Mouse (Mus musculus) forebrain, embryonic 11.5 days (tissue): Measurements from ENCODE around the gene Rln3. TPM values are rescaled to one million over a fixed set of nuclear protein-coding genes. Genes with fewer than 3 reads are reported as not detected.

Source experiments
- ATAC-seq: fragments of 200-750 bp; cut with Nextera tagmentation; replicated peaks from 2 replicates; pipeline ENCODE4 v1.8.0; 2017; ENCODE audit warnings: moderate TSS enrichment; ENCODE audit not compliant: low FRiP score
- DNase-seq: peaks from one replicate; pipeline ENCODE4 v3.0.0-alpha.2; 2017; ENCODE audit warnings: low spot score
- H3K27ac ChIP-seq: fragments of 300-500 bp; sonication (generic); 2 replicates; pipeline ENCODE4 v1.5.1; 2014; ENCODE audit warnings: low read depth, low read length
- H3K27me3 ChIP-seq: fragments of 300-500 bp; sonication (generic); 2 replicates; pipeline ENCODE4 v1.6.1; 2014; ENCODE audit warnings: mild to moderate bottlenecking, low read length, mixed read lengths; ENCODE audit not compliant: control insufficient read depth, insufficient read depth
- H3K36me3 ChIP-seq: fragments of 300-500 bp; sonication (generic); 2 replicates; pipeline ENCODE4 v1.6.1; 2014; ENCODE audit warnings: mild to moderate bottlenecking, low read length, moderate library complexity, mixed read lengths; ENCODE audit not compliant: control insufficient read depth, insufficient read depth
- H3K4me1 ChIP-seq: fragments of 300-500 bp; sonication (generic); replicated peaks from 2 replicates; pipeline ENCODE4 v1.6.1; 2014; ENCODE audit warnings: low read length, mixed read lengths; ENCODE audit not compliant: control insufficient read depth, insufficient read depth
- H3K4me2 ChIP-seq: fragments of 300-500 bp; sonication (generic); 2 replicates; pipeline ENCODE4 v1.6.1; 2014; ENCODE audit warnings: low read depth, mild to moderate bottlenecking, low read length, moderate library complexity, mixed read lengths; ENCODE audit not compliant: severe bottlenecking
- H3K4me3 ChIP-seq: fragments of 300-500 bp; sonication (generic); 2 replicates; pipeline ENCODE4 v1.5.1; 2014; ENCODE audit warnings: low read depth, low read length
- H3K9ac ChIP-seq: fragments of 300-500 bp; sonication (generic); 2 replicates; pipeline ENCODE4 v1.6.1; 2014; ENCODE audit warnings: low read length
- H3K9me3 ChIP-seq: fragments of 300-500 bp; sonication (generic); 2 replicates; pipeline ENCODE4 v1.6.1; 2016; ENCODE audit warnings: low read length, mixed read lengths; ENCODE audit not compliant: control insufficient read depth
- WGBS: fragments of 180-500 bp; shearing (Covaris S2); extraction: QIAGEN DNeasy Blood & Tissue Kit; methylation state at CpG from one replicate; pipeline ENCODE4 v1.1.7; 2014; 5-methylcytosine and 5-hydroxymethylcytosine counted together
- polyA plus RNA-seq: library from polyadenylated mRNA; unstranded; fragments of >200 nt; fragmentation: Nextera tagmentation; extraction: Ambion mirVana; gene quantifications from 2 replicates; pipeline ENCODE4 v1.2.1, GENCODE M21; 2014

The Rln3 gene
- polyA plus RNA-seq, 1 experiment from 2014 or later = not detected

- H3K27me3 ChIP-seq = no peaks in the 10 kb centered on the region
- H3K4me2 ChIP-seq = no peak overlapping the region
- no peaks in the 10 kb centered on the region for H3K9me3 ChIP-seq
- H3K27ac ChIP-seq = no peak overlapping the region
- no peak for ATAC-seq
- peaks cover 7% of the 10 kb centered on the region; the same call in 1 of the 2 replicates for H3K4me1 ChIP-seq
- no peak overlapping the region for H3K4me3 ChIP-seq
- H3K9ac ChIP-seq = no peak overlapping the region
- no peak for DNase-seq
- H3K36me3 ChIP-seq = no peaks in the 10 kb centered on the region
- WGBS = 83% methylated on average over 12 of the region's 12 CpGs
These were observed 23.7 kb upstream of the Rln3 start for GRCm38 (mm10) chr8:84068316-84069035.

GRCm38 (mm10) chr8:84067911-84068310, 23.1 kb upstream of the Rln3 start:
- Histone ChIP-seq H3K4me2 (peak overlapping the region; percentile 50), H3K27me3 (no peaks in the 10 kb centered on the region), H3K4me3 (no peak overlapping the region), H3K4me1 (peaks cover 2% of the 10 kb centered on the region; the same call in 1 of the 2 replicates), H3K9ac (no peak overlapping the region), H3K36me3 (no peaks in the 10 kb centered on the region), H3K27ac (no peak overlapping the region), H3K9me3 (no peaks in the 10 kb centered on the region)
- ATAC-seq (no peak), DNase-seq (no peak)
- 88% methylated on average over 7 of the region's 7 CpGs for WGBS

- H3K27ac ChIP-seq = peak overlapping the region; percentile 91
- H3K4me3 ChIP-seq = peak overlapping the region; percentile 96
- H3K27me3 ChIP-seq = no peaks in the 10 kb centered on the region
- WGBS = under 1% methylated on average over 43 of the region's 58 CpGs
- no peaks in the 10 kb centered on the region for H3K9me3 ChIP-seq
- peak overlapping the region; percentile 50 for H3K4me2 ChIP-seq
- ATAC-seq (peak; percentile 69), DNase-seq (peak; percentile 97)
- peak overlapping the region; percentile 89 for H3K9ac ChIP-seq
- H3K36me3 ChIP-seq = no peaks in the 10 kb centered on the region
- peaks cover 2% of the 10 kb centered on the region; the same call in 1 of the 2 replicates for H3K4me1 ChIP-seq
These were observed 22.3 kb upstream of the Rln3 start for GRCm38 (mm10) chr8:84067047-84067573.

GRCm38 (mm10) chr8:84066291-84066930, 21.6 kb upstream of the Rln3 start, which contains the start of gene Rfx1:
Gene Rfx1 (plus strand): TSS chr8:84066834.
- no peaks in the 10 kb centered on the region for H3K36me3 ChIP-seq
- H3K4me2 ChIP-seq = peak within 1 kb of the TSS; percentile 81
- peak within 1 kb of the TSS; percentile 96 for H3K4me3 ChIP-seq
- peak within 1 kb of the TSS; percentile 91 for H3K27ac ChIP-seq
- H3K4me1 ChIP-seq = peaks cover 2% of the 10 kb centered on the region; the same call in 1 of the 2 replicates
- peak within 1 kb of the TSS; percentile 89 for H3K9ac ChIP-seq
- WGBS = under 1% methylated on average over 51 of the region's 51 CpGs
- no peaks in the 10 kb centered on the region for H3K27me3 ChIP-seq
- ATAC-seq = peak; percentile 99
- peak; percentile 99 for DNase-seq
- H3K9me3 ChIP-seq = no peaks in the 10 kb centered on the region

GRCm38 (mm10) chr8:84065457-84066072, 20.8 kb upstream of the Rln3 start:
- Histone ChIP-seq H3K36me3 (no peaks in the 10 kb centered on the region), H3K9ac (peak overlapping the region; percentile 75), H3K9me3 (no peaks in the 10 kb centered on the region), H3K27me3 (no peaks in the 10 kb centered on the region), H3K4me1 (peaks cover 2% of the 10 kb centered on the region; the same call in 1 of the 2 replicates), H3K4me3 (peak overlapping the region; percentile 96), H3K27ac (peak overlapping the region; percentile 39; the same call in 1 of the 2 replicates), H3K4me2 (peak overlapping the region; percentile 81)
- DNase-seq (no peak), ATAC-seq (no peak)
- WGBS = 32% methylated on average over 5 of the region's 5 CpGs

- Histone ChIP-seq H3K27ac (peak within 1 kb of the TSS; percentile 39; the same call in 1 of the 2 replicates), H3K4me1 (peaks cover 2% of the 10 kb centered on the region; the same call in 1 of the 2 replicates), H3K9me3 (no peaks in the 10 kb centered on the region), H3K4me3 (peak within 1 kb of the TSS; percentile 96), H3K36me3 (no peaks in the 10 kb centered on the region), H3K4me2 (peak within 1 kb of the TSS; percentile 81), H3K27me3 (no peaks in the 10 kb centered on the region), H3K9ac (peak within 1 kb of the TSS; percentile 75)
- ATAC-seq (no peak), DNase-seq (no peak)
- 82% methylated on average over 1 of the region's 1 CpGs for WGBS
These were observed 20.2 kb upstream of the Rln3 start, which contains the start of gene Gm10643 for GRCm38 (mm10) chr8:84065037-84065436. Gene Gm10643 (minus strand): TSS chr8:84065137.

GRCm38 (mm10) chr8:84063861-84064610, 19.2 kb upstream of the Rln3 start:
- Histone ChIP-seq H3K36me3 (no peaks in the 10 kb centered on the region), H3K9me3 (no peaks in the 10 kb centered on the region), H3K4me1 (peaks cover 2% of the 10 kb centered on the region; the same call in 1 of the 2 replicates), H3K27me3 (no peaks in the 10 kb centered on the region), H3K9ac (no peak overlapping the region), H3K4me2 (no peak overlapping the region), H3K27ac (no peak overlapping the region), H3K4me3 (no peak overlapping the region)
- DNase-seq = no peak
- no peak for ATAC-seq
- 79% methylated on average over 8 of the region's 8 CpGs for WGBS

- Histone ChIP-seq H3K4me1 (no peaks in the 10 kb centered on the region), H3K4me3 (no peak overlapping the region), H3K9me3 (no peaks in the 10 kb centered on the region), H3K36me3 (no peaks in the 10 kb centered on the region), H3K27ac (no peak overlapping the region), H3K4me2 (no peak overlapping the region), H3K27me3 (no peaks in the 10 kb centered on the region), H3K9ac (no peak overlapping the region)
- 90% methylated on average over 2 of the region's 2 CpGs for WGBS
- ATAC-seq (no peak), DNase-seq (no peak)
These were observed 15.4 kb upstream of the Rln3 start for GRCm38 (mm10) chr8:84060245-84060644.
